In the genomic region with DNA sequence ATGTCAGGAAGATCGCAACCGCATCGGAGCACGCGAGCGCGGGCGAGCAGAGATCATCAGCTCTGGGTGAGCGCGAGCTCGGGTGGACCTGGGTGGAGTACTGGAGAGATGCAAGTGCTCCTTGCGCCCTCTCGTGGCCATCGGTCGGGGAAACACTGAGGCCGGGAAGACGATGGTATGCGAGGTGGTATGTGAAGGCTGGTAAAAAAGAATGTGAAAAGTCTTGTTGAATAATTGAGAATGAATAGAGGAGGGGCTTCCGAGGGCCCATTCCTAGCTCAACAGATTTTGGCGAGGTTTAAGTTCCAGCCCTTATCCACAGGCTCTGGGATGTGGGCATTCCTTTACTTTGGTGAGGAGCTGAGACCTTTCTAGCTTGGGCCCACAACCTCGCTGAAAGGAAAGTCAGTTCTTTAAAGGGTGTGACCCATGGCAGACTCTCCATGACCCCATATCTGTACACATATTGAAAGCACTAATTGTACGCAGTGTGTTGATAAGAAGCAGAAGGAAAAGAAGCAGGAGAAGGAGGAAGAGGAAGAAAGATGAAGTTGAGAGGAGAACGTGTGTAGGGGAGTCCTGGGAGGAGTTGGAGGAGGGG, we compare ENCODE assay signal across 8 mouse cellular contexts. TPM values are rescaled to one million over a fixed set of nuclear protein-coding genes. Genes with fewer than 3 reads are reported as not detected.
DNase-seq lines count a peak whose midpoint lies in the region; ATAC-seq lines count a peak whose summit lies in the region.

No protein-coding gene starts in this region.

- H3K27me3 ChIP-seq in embryonic facial prominence, embryonic 11.5 days (ENCODE audit: control insufficient read depth, insufficient read depth, low read length), result no peaks in the 10 kb centered on the region
- H3K27me3 ChIP-seq in limb, embryonic 11.5 days (ENCODE audit: control insufficient read depth, insufficient read depth, low read length), result no peaks in the 10 kb centered on the region
- no peaks in the 10 kb centered on the region for H3K27me3 ChIP-seq in midbrain, embryonic 14.5 days (ENCODE audit: control insufficient read depth, insufficient read depth, low read length)

- H3K9ac ChIP-seq in embryonic facial prominence, embryonic 11.5 days (replicated peaks; ENCODE audit: low read length), result peak overlapping the region; percentile 50
- 0 out of 2 replicates have a peak overlapping the region, but pooled peaks have one; percentile 1 for H3K9ac ChIP-seq in limb, embryonic 11.5 days (ENCODE audit: low read length)
- peak overlapping the region; percentile 48 for H3K9ac ChIP-seq in midbrain, embryonic 14.5 days (replicated peaks; ENCODE audit: low read length)

- 10% methylated on average over 23 of the region's 23 CpGs for WGBS in embryonic facial prominence, embryonic 11.5 days
- 11% methylated on average over 23 of the region's 23 CpGs for WGBS in limb, embryonic 11.5 days
- 12% methylated on average over 23 of the region's 23 CpGs for WGBS in midbrain, embryonic 14.5 days

- H3K9me3 ChIP-seq in embryonic facial prominence, embryonic 11.5 days (replicated peaks; ENCODE audit: control insufficient read depth, low read length), result no peaks in the 10 kb centered on the region
- H3K9me3 ChIP-seq in limb, embryonic 11.5 days (ENCODE audit: control insufficient read depth, low read length), result no peaks in the 10 kb centered on the region
- H3K9me3 ChIP-seq in midbrain, embryonic 14.5 days (ENCODE audit: control insufficient read depth, low read length), result no peaks in the 10 kb centered on the region

- H3K27ac ChIP-seq in embryonic facial prominence, embryonic 11.5 days (replicated peaks; ENCODE audit: low read depth, low read length), result no peak overlapping the region
- H3K27ac ChIP-seq in limb, embryonic 11.5 days (replicated peaks; ENCODE audit: low read depth, low read length), result no peak overlapping the region
- no peak overlapping the region for H3K27ac ChIP-seq in midbrain, embryonic 14.5 days (replicated peaks; ENCODE audit: low read depth, low read length)

- peak; percentile 85 for DNase-seq in 3134 (ENCODE audit: extremely low read depth, insufficient read length, low spot score)
- peak; percentile 86 for DNase-seq in adrenal gland, postnatal 25 days
- DNase-seq in embryonic facial prominence, embryonic 11.5 days (ENCODE audit: low spot score), result peak; percentile 89
- peak; percentile 97 for DNase-seq in heart, adult 11 months
- peak; percentile 90 for DNase-seq in kidney, adult 18-20 months
- peak; percentile 92 for DNase-seq in limb, embryonic 11.5 days (ENCODE audit: low spot score)
- peak; percentile 93 for DNase-seq in midbrain, embryonic 14.5 days
- peak; percentile 75 for DNase-seq in spleen, adult 12 weeks (ENCODE audit: low spot score)

- H3K4me2 ChIP-seq in embryonic facial prominence, embryonic 11.5 days (ENCODE audit: low read depth, low read length), result peak overlapping the region; percentile 60
- peak overlapping the region; percentile 53 for H3K4me2 ChIP-seq in limb, embryonic 11.5 days (ENCODE audit: low read depth, severe bottlenecking)
- H3K4me2 ChIP-seq in midbrain, embryonic 14.5 days (ENCODE audit: low read length), result peak overlapping the region; percentile 68

- H3K36me3 ChIP-seq in embryonic facial prominence, embryonic 11.5 days (replicated peaks; ENCODE audit: control insufficient read depth, insufficient read depth, low read depth, low read length), result no peaks in the 10 kb centered on the region
- no peaks in the 10 kb centered on the region for H3K36me3 ChIP-seq in limb, embryonic 11.5 days (ENCODE audit: control insufficient read depth, insufficient read depth, low read length)
- no peaks in the 10 kb centered on the region for H3K36me3 ChIP-seq in midbrain, embryonic 14.5 days (ENCODE audit: control insufficient read depth, insufficient read depth, low read length)

- ATAC-seq in embryonic facial prominence, embryonic 11.5 days (replicated peaks; ENCODE audit: insufficient number of reproducible peaks, low FRiP score, low TSS enrichment, low read depth), result peak; percentile 85
- ATAC-seq in limb, embryonic 11.5 days (ENCODE audit: insufficient number of reproducible peaks, low FRiP score, low TSS enrichment, low read depth), result peak; percentile 87
- peak; percentile 91 for ATAC-seq in midbrain, embryonic 14.5 days (ENCODE audit: low FRiP score, low TSS enrichment)

- H3K4me3 ChIP-seq in embryonic facial prominence, embryonic 11.5 days (ENCODE audit: low read depth, low read length), result peak overlapping the region; percentile 28
- peak overlapping the region; percentile 18; the same call in 1 of the 2 replicates for H3K4me3 ChIP-seq in limb, embryonic 11.5 days (ENCODE audit: low read depth, low read length)
- peak overlapping the region; percentile 32 for H3K4me3 ChIP-seq in midbrain, embryonic 14.5 days (replicated peaks; ENCODE audit: low read depth, low read length)

- no peaks in the 10 kb centered on the region for H3K4me1 ChIP-seq in embryonic facial prominence, embryonic 11.5 days (ENCODE audit: control insufficient read depth, insufficient read depth, low read length)
- no peaks in the 10 kb centered on the region for H3K4me1 ChIP-seq in limb, embryonic 11.5 days (ENCODE audit: control insufficient read depth, insufficient read depth, low read length)
- H3K4me1 ChIP-seq in midbrain, embryonic 14.5 days (ENCODE audit: control insufficient read depth, insufficient read depth, low read length), result no peaks in the 10 kb centered on the region

RNA-seq across cellular contexts. Expression of a gene that starts 14.5 kb away (rescaled TPM):
- 27.7 and 28.0 TPM in 2 replicates for total RNA-seq in adrenal gland, postnatal 25 days (2021)
- polyA plus RNA-seq in embryonic facial prominence, embryonic 11.5 days (2014; fragmentation: Nextera tagmentation; extraction: Ambion mirVana), result 54.4 and 61.4 TPM in 2 replicates
- 75.6 and 78.2 TPM in 2 replicates for polyA plus RNA-seq in limb, embryonic 11.5 days (2014; fragmentation: Nextera tagmentation; extraction: Ambion mirVana)
- 46.2 TPM in 2 replicates for polyA plus RNA-seq in midbrain, embryonic 14.5 days (2014; fragmentation: Nextera tagmentation; extraction: Ambion mirVana)

RNA-seq across cellular contexts. Expression of a gene that starts 14.7 kb away (rescaled TPM):
- total RNA-seq in adrenal gland, postnatal 25 days (2021), result 582 and 661 TPM in 2 replicates
- 667 and 692 TPM in 2 replicates for polyA plus RNA-seq in embryonic facial prominence, embryonic 11.5 days (2014; fragmentation: Nextera tagmentation; extraction: Ambion mirVana)
- 679 and 704 TPM in 2 replicates for polyA plus RNA-seq in limb, embryonic 11.5 days (2014; fragmentation: Nextera tagmentation; extraction: Ambion mirVana)
- 987 and 1,278 TPM in 2 replicates for polyA plus RNA-seq in midbrain, embryonic 14.5 days (2014; fragmentation: Nextera tagmentation; extraction: Ambion mirVana)

RNA-seq across cellular contexts. Expression of a gene that starts 30.0 kb away (rescaled TPM):
- total RNA-seq in adrenal gland, postnatal 25 days (2021), result 42.3 and 48.8 TPM in 2 replicates
- polyA plus RNA-seq in embryonic facial prominence, embryonic 11.5 days (2014; fragmentation: Nextera tagmentation; extraction: Ambion mirVana), result 169 and 177 TPM in 2 replicates
- 163 and 178 TPM in 2 replicates for polyA plus RNA-seq in limb, embryonic 11.5 days (2014; fragmentation: Nextera tagmentation; extraction: Ambion mirVana)
- polyA plus RNA-seq in midbrain, embryonic 14.5 days (2014; fragmentation: Nextera tagmentation; extraction: Ambion mirVana), result 106 and 116 TPM in 2 replicates

RNA-seq across cellular contexts. Expression of a gene that starts 44.0 kb away (rescaled TPM):
- 0.86 and 2.5 TPM in 2 replicates for total RNA-seq in adrenal gland, postnatal 25 days (2021)
- 0.27 and 1.9 TPM in 2 replicates for polyA plus RNA-seq in embryonic facial prominence, embryonic 11.5 days (2014; fragmentation: Nextera tagmentation; extraction: Ambion mirVana)
- polyA plus RNA-seq in limb, embryonic 11.5 days (2014; fragmentation: Nextera tagmentation; extraction: Ambion mirVana), result 0.59 and 1.6 TPM in 2 replicates
- polyA plus RNA-seq in midbrain, embryonic 14.5 days (2014; fragmentation: Nextera tagmentation; extraction: Ambion mirVana), result 0.72 and 1.3 TPM in 2 replicates

RNA-seq across cellular contexts. Expression of a gene that starts 56.0 kb away (rescaled TPM):
- 223 and 229 TPM in 2 replicates for total RNA-seq in adrenal gland, postnatal 25 days (2021)
- 327 and 351 TPM in 2 replicates for polyA plus RNA-seq in embryonic facial prominence, embryonic 11.5 days (2014; fragmentation: Nextera tagmentation; extraction: Ambion mirVana)
- polyA plus RNA-seq in limb, embryonic 11.5 days (2014; fragmentation: Nextera tagmentation; extraction: Ambion mirVana), result 331 and 339 TPM in 2 replicates
- 346 and 405 TPM in 2 replicates for polyA plus RNA-seq in midbrain, embryonic 14.5 days (2014; fragmentation: Nextera tagmentation; extraction: Ambion mirVana)
